Mouse (Mus musculus): Measurements from ENCODE around the gene Xpo6. TPM values are rescaled to one million over a fixed set of nuclear protein-coding genes. Genes with fewer than 3 reads are reported as not detected.

Xpo6 gene
- 83.9 and 172 TPM in 2 replicates for polyA plus RNA-seq (2012; ENCODE audit: insufficient read depth, low replicate concordance)

DNA sequence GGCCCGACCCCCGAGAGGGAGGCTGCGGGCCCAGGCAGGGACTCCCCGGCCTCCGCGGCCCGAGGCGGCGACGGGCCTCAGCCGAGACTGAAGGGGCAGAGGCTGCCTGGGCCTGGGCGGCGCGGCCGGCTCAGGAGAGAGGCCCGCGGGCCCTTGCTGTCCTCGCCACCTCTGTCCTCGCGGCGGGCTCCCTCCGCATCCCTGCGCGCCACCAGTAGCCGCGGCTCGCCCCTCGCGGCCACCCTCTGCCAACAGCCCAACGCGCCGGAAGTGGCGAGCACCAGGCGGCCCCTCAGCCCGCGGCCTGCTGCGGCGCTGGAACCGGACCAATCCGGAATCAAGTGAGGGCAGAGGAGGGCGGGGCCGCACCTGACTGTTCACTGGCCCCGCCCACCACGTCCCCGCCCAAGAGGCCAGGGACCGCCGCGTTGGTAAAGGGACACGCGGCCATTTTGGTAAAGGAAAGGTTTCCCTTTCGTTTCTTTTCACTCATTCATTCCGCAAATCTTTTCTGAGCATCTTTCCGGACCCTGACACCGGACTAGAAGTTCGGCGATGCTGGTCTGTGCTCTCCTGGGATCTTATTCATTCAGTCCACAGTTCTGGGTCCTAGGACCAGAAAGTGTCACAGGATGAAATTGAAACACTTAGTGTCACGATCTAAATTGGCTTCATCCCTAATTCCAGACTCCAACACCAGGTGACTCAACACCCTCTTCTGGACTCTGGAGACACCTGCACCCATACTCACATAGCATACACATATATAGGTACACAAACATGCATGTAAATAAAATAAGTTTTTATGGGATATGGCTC is at the start of gene Xpo6:
TSS of gene Xpo6 (minus strand) at position 324 of the 819 bp plus-strand sequence.
- peaks cover 8% of the 10 kb centered on the region for H3K27me3 ChIP-seq (replicated peaks)
- TF ChIP-seq FLI1 (IDR thresholded peaks at IDR 0.05; ENCODE audit: low read length) (peak; percentile 40; the same call in 1 of the 2 replicates), GATA1 (IDR thresholded peaks at IDR 0.05; ENCODE audit: borderline replicate concordance, low read length) (no peak)
- H3K9me3 ChIP-seq, result no peaks in the 10 kb centered on the region
- H3K4me3 ChIP-seq (replicated peaks), result peak within 1 kb of the TSS; percentile 100
- peaks cover 45% of the 10 kb centered on the region for H3K4me1 ChIP-seq
- peaks cover 6% of the 10 kb centered on the region for H3K36me3 ChIP-seq (replicated peaks; ENCODE audit: low read length)

- TF ChIP-seq GATA1 (IDR thresholded peaks at IDR 0.05; ENCODE audit: borderline replicate concordance, low read length) (no peak), FLI1 (IDR thresholded peaks at IDR 0.05; ENCODE audit: low read length) (no peak)
- H3K4me3 ChIP-seq (replicated peaks), result no peak overlapping the region
- no peaks in the 10 kb centered on the region for H3K36me3 ChIP-seq (replicated peaks; ENCODE audit: low read length)
- peaks cover 37% of the 10 kb centered on the region for H3K4me1 ChIP-seq
- peaks cover 77% of the 10 kb centered on the region for H3K27me3 ChIP-seq (replicated peaks)
- H3K9me3 ChIP-seq, result 0 out of 2 replicates have a peak, but pooled peaks cover 2% of the 10 kb centered on the region
Measured at GRCm38 (mm10) chr7:126249986-126250385, 49.7 kb upstream of the Xpo6 start.

GRCm38 (mm10) chr7:126249146-126249545 is 48.8 kb upstream of the Xpo6 start:
- no peak for TF ChIP-seq GATA1 (IDR thresholded peaks at IDR 0.05; ENCODE audit: borderline replicate concordance, low read length)
- TF ChIP-seq FLI1 (IDR thresholded peaks at IDR 0.05; ENCODE audit: low read length), result no peak

DNA sequence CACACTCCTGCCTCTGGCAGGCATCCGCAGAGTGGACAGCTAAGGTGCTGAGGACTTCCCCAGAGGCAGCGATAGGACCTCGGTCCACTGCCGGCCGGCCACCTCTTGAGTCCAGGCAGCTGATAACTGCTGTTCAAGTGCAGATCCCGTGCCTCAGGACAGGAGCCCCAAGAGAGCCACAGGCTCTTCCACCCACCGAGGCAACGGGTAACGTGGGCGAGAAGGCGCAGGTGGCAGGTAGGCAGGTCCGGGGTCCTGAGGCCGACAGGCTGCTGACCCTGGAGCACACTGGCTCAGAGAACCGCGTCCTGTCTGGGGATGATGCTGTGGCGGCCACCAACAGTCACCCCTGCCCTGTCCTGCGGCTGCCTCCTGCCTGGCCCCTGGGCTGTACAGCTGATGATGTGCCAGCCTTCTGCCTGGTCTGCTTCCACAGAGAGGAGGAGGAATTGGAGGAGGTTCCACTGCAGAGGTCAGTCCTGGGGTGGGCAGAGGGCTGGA is 48.4 kb upstream of the Xpo6 start:
- Histone ChIP-seq H3K27me3 (replicated peaks) (peaks cover 79% of the 10 kb centered on the region), H3K9me3 (no peaks in the 10 kb centered on the region), H3K36me3 (replicated peaks; ENCODE audit: low read length) (no peaks in the 10 kb centered on the region), H3K4me1 (peaks cover 42% of the 10 kb centered on the region), H3K4me3 (replicated peaks) (peak overlapping the region; percentile 20)
- TF ChIP-seq GATA1 (IDR thresholded peaks at IDR 0.05; ENCODE audit: borderline replicate concordance, low read length) (no peak), FLI1 (IDR thresholded peaks at IDR 0.05; ENCODE audit: low read length) (no peak)

More at GRCm38 (mm10) chr7:126249146-126249545, 48.8 kb upstream of the Xpo6 start:
- H3K4me3 ChIP-seq (replicated peaks), result no peak overlapping the region
- peaks cover 77% of the 10 kb centered on the region for H3K27me3 ChIP-seq (replicated peaks)
- H3K4me1 ChIP-seq, result peaks cover 38% of the 10 kb centered on the region
- H3K9me3 ChIP-seq, result no peaks in the 10 kb centered on the region
- no peaks in the 10 kb centered on the region for H3K36me3 ChIP-seq (replicated peaks; ENCODE audit: low read length)

- Histone ChIP-seq H3K27me3 (replicated peaks) (peaks cover 79% of the 10 kb centered on the region), H3K4me3 (replicated peaks) (peak overlapping the region; percentile 53), H3K36me3 (replicated peaks; ENCODE audit: low read length) (no peaks in the 10 kb centered on the region), H3K9me3 (no peaks in the 10 kb centered on the region), H3K4me1 (peaks cover 42% of the 10 kb centered on the region)
- TF ChIP-seq GATA1 (IDR thresholded peaks at IDR 0.05; ENCODE audit: borderline replicate concordance, low read length), result no peak
- TF ChIP-seq FLI1 (IDR thresholded peaks at IDR 0.05; ENCODE audit: low read length), result no peak
Measured at GRCm38 (mm10) chr7:126248088-126248487, 47.8 kb upstream of the Xpo6 start.

GRCm38 (mm10) chr7:126244168-126244750 is 44.0 kb upstream of the Xpo6 start:
- Histone ChIP-seq H3K27me3 (replicated peaks) (peaks cover 61% of the 10 kb centered on the region), H3K36me3 (replicated peaks; ENCODE audit: low read length) (no peaks in the 10 kb centered on the region), H3K4me3 (replicated peaks) (no peak overlapping the region), H3K4me1 (peaks cover 35% of the 10 kb centered on the region), H3K9me3 (no peaks in the 10 kb centered on the region)
- TF ChIP-seq FLI1 (IDR thresholded peaks at IDR 0.05; ENCODE audit: low read length) (no peak), GATA1 (IDR thresholded peaks at IDR 0.05; ENCODE audit: borderline replicate concordance, low read length) (no peak)

DNA sequence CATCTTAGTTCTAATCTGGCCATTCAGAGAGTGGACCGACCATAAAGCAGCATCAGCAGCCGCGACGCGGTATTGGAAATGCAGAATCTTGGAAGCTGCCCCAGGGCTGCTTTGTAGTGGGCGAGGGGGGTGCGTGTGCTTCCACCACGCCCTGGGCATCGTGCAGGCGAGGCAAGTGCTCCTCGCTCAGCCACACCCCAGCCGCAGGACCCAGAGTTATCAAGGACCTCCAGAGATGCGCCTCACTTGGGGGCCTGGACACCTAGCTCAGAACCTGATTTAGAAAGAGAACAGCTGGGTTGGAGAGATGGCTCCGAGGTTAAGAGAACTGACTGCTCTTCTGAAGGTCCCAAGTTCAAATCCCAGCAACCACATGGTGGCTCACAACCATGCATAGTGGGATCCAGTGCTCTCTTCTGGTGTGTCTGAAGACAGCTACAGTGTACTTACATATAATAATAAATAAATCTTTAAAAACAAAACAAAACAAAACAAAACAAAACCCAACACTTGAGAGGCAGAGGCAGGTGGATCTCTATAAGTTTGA is 40.6 kb upstream of the Xpo6 start:
- Histone ChIP-seq H3K4me1 (peaks cover 36% of the 10 kb centered on the region), H3K27me3 (replicated peaks) (peaks cover 47% of the 10 kb centered on the region), H3K4me3 (replicated peaks) (no peak overlapping the region), H3K9me3 (no peaks in the 10 kb centered on the region), H3K36me3 (replicated peaks; ENCODE audit: low read length) (no peaks in the 10 kb centered on the region)
- no peak for TF ChIP-seq GATA1 (IDR thresholded peaks at IDR 0.05; ENCODE audit: borderline replicate concordance, low read length)
- no peak for TF ChIP-seq FLI1 (IDR thresholded peaks at IDR 0.05; ENCODE audit: low read length)

DNA sequence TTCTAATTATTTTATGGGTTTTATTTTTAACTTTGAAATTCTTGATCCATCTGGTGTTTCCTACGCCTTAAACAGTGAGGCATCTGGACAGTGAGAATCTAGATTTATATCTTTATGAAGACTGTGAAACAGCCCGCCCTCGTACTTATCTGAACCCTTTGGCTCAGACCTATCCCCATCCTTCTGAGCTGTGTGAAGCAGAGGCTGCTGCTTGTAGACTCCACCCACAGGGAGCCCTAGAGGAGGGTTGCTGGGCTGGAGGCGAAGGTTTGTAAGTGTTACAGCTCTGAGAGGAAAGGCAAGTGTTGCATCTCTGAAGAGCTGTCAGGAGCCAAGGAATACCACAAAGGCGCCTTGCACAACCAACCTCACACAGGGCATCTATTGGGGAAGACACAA is 36.5 kb upstream of the Xpo6 start:
- Histone ChIP-seq H3K27me3 (replicated peaks) (peaks cover 26% of the 10 kb centered on the region), H3K4me1 (peaks cover 28% of the 10 kb centered on the region), H3K36me3 (replicated peaks; ENCODE audit: low read length) (no peaks in the 10 kb centered on the region), H3K9me3 (no peaks in the 10 kb centered on the region), H3K4me3 (replicated peaks) (no peak overlapping the region)
- no peak for TF ChIP-seq FLI1 (IDR thresholded peaks at IDR 0.05; ENCODE audit: low read length)

- Histone ChIP-seq H3K36me3 (replicated peaks; ENCODE audit: low read length) (no peaks in the 10 kb centered on the region), H3K27me3 (replicated peaks) (peaks cover 26% of the 10 kb centered on the region), H3K4me1 (peaks cover 28% of the 10 kb centered on the region), H3K4me3 (replicated peaks) (peak overlapping the region; percentile 29), H3K9me3 (no peaks in the 10 kb centered on the region)
- TF ChIP-seq FLI1 (IDR thresholded peaks at IDR 0.05; ENCODE audit: low read length) (no peak), GATA1 (IDR thresholded peaks at IDR 0.05; ENCODE audit: borderline replicate concordance, low read length) (no peak)
Measured at GRCm38 (mm10) chr7:126236083-126236793, 35.9 kb upstream of the Xpo6 start.
